Mouse (Mus musculus) stomach, embryonic 16.5 days (tissue): ENCODE measurements around the gene Mpzl1. TPM values are rescaled to one million over a fixed set of nuclear protein-coding genes. Genes with fewer than 3 reads are reported as not detected.
A peak's percentile ranks its signal among the peaks of the same experiment; 100 is the strongest.

Experiments
- ATAC-seq: fragments of 200-750 bp; cut with Nextera tagmentation; 2 replicates; pipeline ENCODE4 v1.8.0; 2017; ENCODE audit warnings: moderate number of reproducible peaks, moderate TSS enrichment; ENCODE audit not compliant: insufficient read depth, low FRiP score
- H3K27ac ChIP-seq: fragments of 300-500 bp; sonication (generic); 2 replicates; pipeline ENCODE4 v1.5.1; 2014; ENCODE audit warnings: low read length
- H3K27me3 ChIP-seq: fragments of 300-500 bp; sonication (generic); 2 replicates; pipeline ENCODE4 v1.6.1; 2014; ENCODE audit warnings: low read length, control low read depth, mixed read lengths; ENCODE audit not compliant: control insufficient read depth, insufficient read depth
- H3K36me3 ChIP-seq: fragments of 300-500 bp; sonication (generic); 2 replicates; pipeline ENCODE4 v1.6.1; 2014; ENCODE audit warnings: low read length; ENCODE audit not compliant: control insufficient read depth, insufficient read depth
- H3K4me1 ChIP-seq: fragments of 300-500 bp; sonication (generic); 2 replicates; pipeline ENCODE4 v1.6.1; 2014; ENCODE audit warnings: low read length, control low read depth, mixed read lengths; ENCODE audit not compliant: control insufficient read depth, insufficient read depth
- H3K4me2 ChIP-seq: fragments of 300-500 bp; sonication (generic); 2 replicates; pipeline ENCODE4 v1.6.1; 2014; ENCODE audit warnings: low read depth, low read length, mixed read lengths
- H3K4me3 ChIP-seq: fragments of 300-500 bp; sonication (generic); replicated peaks from 2 replicates; pipeline ENCODE4 v1.5.1; 2014; ENCODE audit warnings: mild to moderate bottlenecking, low read length
- H3K9ac ChIP-seq: fragments of 300-500 bp; sonication (generic); 2 replicates; pipeline ENCODE4 v1.6.1; 2014; ENCODE audit warnings: low read length
- H3K9me3 ChIP-seq: fragments of 300-500 bp; sonication (generic); replicated peaks from 2 replicates; pipeline ENCODE4 v1.6.1; 2016; ENCODE audit warnings: low read length, control low read depth; ENCODE audit not compliant: control insufficient read depth
- WGBS: fragments of 180-500 bp; shearing (Covaris S2); extraction: QIAGEN DNeasy Blood & Tissue Kit; methylation state at CpG from one replicate; pipeline ENCODE4 v1.1.7; 2014; 5-methylcytosine and 5-hydroxymethylcytosine counted together
- polyA plus RNA-seq: library from polyadenylated mRNA; unstranded; fragments of >200 nt; fragmentation: Nextera tagmentation; extraction: Ambion mirVana; gene quantifications from 2 replicates; pipeline ENCODE4 v1.2.1, GENCODE M21; 2015

Gene Mpzl1
- polyA plus RNA-seq, 1 experiment from 2014 or later, result 140 TPM

GRCm38 (mm10) chr1:165675167-165675566 is 40.8 kb upstream of the Mpzl1 start:
- Histone ChIP-seq H3K27ac (no peak overlapping the region), H3K36me3 (no peaks in the 10 kb centered on the region), H3K4me3 (no peak overlapping the region), H3K27me3 (no peaks in the 10 kb centered on the region), H3K4me2 (no peak overlapping the region), H3K9me3 (no peaks in the 10 kb centered on the region), H3K9ac (no peak overlapping the region), H3K4me1 (no peaks in the 10 kb centered on the region)
- WGBS, result 88% methylated on average over 9 of the region's 9 CpGs
- no peak for ATAC-seq

- Histone ChIP-seq H3K4me1 (peaks cover 5% of the 10 kb centered on the region; the same call in 1 of the 2 replicates), H3K27me3 (no peaks in the 10 kb centered on the region), H3K4me3 (no peak overlapping the region), H3K9me3 (no peaks in the 10 kb centered on the region), H3K9ac (no peak overlapping the region), H3K4me2 (no peak overlapping the region), H3K27ac (no peak overlapping the region), H3K36me3 (no peaks in the 10 kb centered on the region)
- no peak for ATAC-seq
- WGBS, result 81% methylated on average over 9 of the region's 9 CpGs
These were observed 38.0 kb upstream of the Mpzl1 start for GRCm38 (mm10) chr1:165672355-165672754.

GRCm38 (mm10) chr1:165670056-165670455 is 35.7 kb upstream of the Mpzl1 start:
- Histone ChIP-seq H3K9me3 (no peaks in the 10 kb centered on the region), H3K27me3 (no peaks in the 10 kb centered on the region), H3K4me1 (peaks cover 5% of the 10 kb centered on the region; the same call in 1 of the 2 replicates), H3K4me2 (no peak overlapping the region), H3K36me3 (no peaks in the 10 kb centered on the region), H3K27ac (no peak overlapping the region), H3K4me3 (no peak overlapping the region), H3K9ac (no peak overlapping the region)
- no peak for ATAC-seq
- 70% methylated on average over 6 of the region's 6 CpGs for WGBS

- ATAC-seq, result peak; percentile 47; the same call in 1 of the 2 replicates
- WGBS, result 57% methylated on average over 4 of the region's 4 CpGs
- no peak overlapping the region for H3K4me3 ChIP-seq
These were observed 34.6 kb upstream of the Mpzl1 start for GRCm38 (mm10) chr1:165668904-165669303.

DNA sequence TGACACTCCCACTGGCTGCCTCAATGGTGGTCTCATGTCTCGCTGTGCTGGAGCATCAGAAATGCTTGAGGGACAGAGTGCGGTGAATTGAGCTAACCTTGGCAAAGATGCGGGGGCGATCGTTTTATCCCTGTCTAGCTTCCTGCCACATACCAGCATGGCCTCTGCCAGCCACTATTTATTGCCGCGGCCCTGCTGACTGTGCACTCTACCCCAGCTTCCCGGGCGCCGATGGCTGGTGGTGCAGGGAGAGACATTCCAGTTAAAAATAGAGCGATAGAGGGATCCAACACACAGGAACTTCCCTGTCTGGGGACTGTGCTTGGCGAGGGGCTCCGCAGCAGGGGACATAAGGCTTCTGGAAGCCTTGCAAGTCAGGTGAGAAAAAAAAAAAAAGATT is 33.0 kb upstream of the Mpzl1 start:
- Histone ChIP-seq H3K9ac (no peak overlapping the region), H3K27ac (no peak overlapping the region), H3K36me3 (no peaks in the 10 kb centered on the region), H3K4me2 (no peak overlapping the region), H3K4me3 (no peak overlapping the region), H3K9me3 (no peaks in the 10 kb centered on the region), H3K27me3 (no peaks in the 10 kb centered on the region), H3K4me1 (peaks cover 10% of the 10 kb centered on the region)
- 54% methylated on average over 13 of the region's 13 CpGs for WGBS
- ATAC-seq, result no peak

More at GRCm38 (mm10) chr1:165668904-165669303, 34.6 kb upstream of the Mpzl1 start:
- Histone ChIP-seq H3K9me3 (no peaks in the 10 kb centered on the region), H3K36me3 (no peaks in the 10 kb centered on the region), H3K27ac (no peak overlapping the region), H3K4me2 (no peak overlapping the region), H3K9ac (no peak overlapping the region), H3K27me3 (no peaks in the 10 kb centered on the region), H3K4me1 (peaks cover 5% of the 10 kb centered on the region; the same call in 1 of the 2 replicates)

DNA sequence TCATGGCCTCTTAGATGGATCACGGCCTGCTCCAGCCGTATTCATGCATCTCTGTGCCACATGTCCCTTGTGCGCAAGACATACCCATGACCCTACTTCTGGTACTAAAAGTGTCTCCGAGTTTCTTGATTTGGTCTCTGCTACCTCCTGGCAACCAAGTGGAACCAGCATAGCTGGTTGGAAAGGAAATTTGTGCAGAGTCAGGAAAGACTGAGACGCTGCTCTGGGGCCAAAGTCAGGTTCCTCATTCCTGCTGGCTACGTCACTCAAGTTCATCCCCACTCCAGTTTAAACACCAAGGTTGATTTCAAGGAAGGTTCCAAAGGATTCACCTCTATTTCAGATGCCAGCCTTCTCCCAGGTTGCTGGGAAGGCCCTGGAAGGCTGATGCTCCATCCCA is 32.6 kb upstream of the Mpzl1 start:
- Histone ChIP-seq H3K9ac (no peak overlapping the region), H3K4me1 (peaks cover 10% of the 10 kb centered on the region), H3K4me3 (no peak overlapping the region), H3K27me3 (no peaks in the 10 kb centered on the region), H3K4me2 (no peak overlapping the region), H3K36me3 (no peaks in the 10 kb centered on the region), H3K27ac (no peak overlapping the region), H3K9me3 (no peaks in the 10 kb centered on the region)
- 88% methylated on average over 6 of the region's 6 CpGs for WGBS
- ATAC-seq, result no peak

DNA sequence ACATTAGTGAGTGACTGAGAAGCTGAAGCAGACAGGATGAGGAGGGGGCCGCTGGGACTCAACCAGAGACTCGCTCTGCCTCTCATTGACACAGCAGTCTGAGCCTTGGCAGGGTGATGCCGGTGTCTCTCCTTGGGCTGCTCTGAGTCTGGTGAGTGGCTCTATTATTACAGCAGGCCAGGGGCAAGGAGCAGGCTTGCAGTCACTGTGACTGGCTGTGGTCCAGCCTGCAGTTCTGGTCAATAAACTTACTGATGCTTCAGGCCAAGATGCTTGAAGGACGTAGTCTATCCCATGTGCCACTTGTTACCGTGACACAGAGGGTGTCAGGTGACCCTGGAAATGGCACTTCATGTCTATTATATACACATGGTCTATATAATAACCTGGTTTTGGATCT is 31.4 kb upstream of the Mpzl1 start:
- H3K9ac ChIP-seq, result no peak overlapping the region
- 78% methylated on average over 5 of the region's 5 CpGs for WGBS
- no peak overlapping the region for H3K27ac ChIP-seq
- H3K27me3 ChIP-seq, result no peaks in the 10 kb centered on the region
- no peak overlapping the region for H3K4me2 ChIP-seq
- peaks cover 10% of the 10 kb centered on the region for H3K4me1 ChIP-seq
- H3K4me3 ChIP-seq, result no peak overlapping the region
- no peaks in the 10 kb centered on the region for H3K36me3 ChIP-seq
- H3K9me3 ChIP-seq, result no peaks in the 10 kb centered on the region
- ATAC-seq, result no peak

GRCm38 (mm10) chr1:165663277-165663676 is 28.9 kb upstream of the Mpzl1 start:
- no peak overlapping the region for H3K9ac ChIP-seq
- H3K4me3 ChIP-seq, result no peak overlapping the region
- no peak overlapping the region for H3K4me2 ChIP-seq
- peak overlapping the region; percentile 46 for H3K27ac ChIP-seq
- ATAC-seq, result no peak
- no peaks in the 10 kb centered on the region for H3K27me3 ChIP-seq
- H3K9me3 ChIP-seq, result no peaks in the 10 kb centered on the region
- H3K4me1 ChIP-seq, result peaks cover 5% of the 10 kb centered on the region; the same call in 1 of the 2 replicates
- 75% methylated on average over 16 of the region's 16 CpGs for WGBS
- H3K36me3 ChIP-seq, result no peaks in the 10 kb centered on the region

- Histone ChIP-seq H3K27ac (peak overlapping the region; percentile 46; the same call in 1 of the 2 replicates), H3K4me3 (no peak overlapping the region), H3K9ac (no peak overlapping the region), H3K4me1 (peaks cover 5% of the 10 kb centered on the region; the same call in 1 of the 2 replicates), H3K27me3 (no peaks in the 10 kb centered on the region), H3K4me2 (no peak overlapping the region), H3K36me3 (no peaks in the 10 kb centered on the region), H3K9me3 (no peaks in the 10 kb centered on the region)
- WGBS, result 67% methylated on average over 15 of the region's 15 CpGs
- ATAC-seq, result no peak
These were observed 28.3 kb upstream of the Mpzl1 start for GRCm38 (mm10) chr1:165662426-165663192.
